Mouse (Mus musculus): ENCODE measurements at regions not wholly inside any gene's neighbourhood (a gene's known extent, or its start where the extent isn't known, plus 50 kb on each side); places are given as distances from the start of the nearest gene placed in this dataset.

DNA sequence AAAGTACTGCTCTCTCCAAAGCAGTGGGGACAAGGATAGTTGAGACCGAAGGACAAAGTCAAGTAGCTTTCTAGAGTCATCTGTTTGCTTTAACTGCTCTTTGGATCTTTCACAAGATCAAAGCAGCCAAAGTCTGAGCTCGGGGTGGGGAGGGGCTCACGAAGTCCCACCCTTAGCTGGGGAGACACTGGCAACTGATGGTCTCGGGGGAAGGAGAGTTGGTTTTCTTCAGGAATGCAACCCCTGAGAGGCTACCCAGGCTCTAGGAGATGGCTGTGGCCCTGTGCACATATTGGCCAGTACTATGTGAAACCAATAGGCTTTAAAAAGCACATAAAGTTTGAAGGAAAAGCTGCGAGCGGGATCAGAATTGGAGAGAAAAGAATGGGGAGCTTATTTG is 121.5 kb downstream of the Tsen15 start:
- no peak for TF ChIP-seq CTCF (conservative IDR thresholded peaks at IDR 0.05 in 1 of 2, IDR thresholded peaks at IDR 0.05 in 1 of 2; ENCODE audit: low read depth in 2 of 2, low read length in 2 of 2)
- TF ChIP-seq MAX (IDR thresholded peaks at IDR 0.05; ENCODE audit: low read length), result no peak

Data from CH12.LX (cell line).